Mouse (Mus musculus): ENCODE measurements around the gene Pds5b. TPM values are rescaled to one million over a fixed set of nuclear protein-coding genes. Genes with fewer than 3 reads are reported as not detected.
"Not testable (repeated sequence)": the region's sequence is repeated elsewhere in the genome, so short reads cannot be mapped to it uniquely, and the experiment has no call there.

The Pds5b gene
- polyA plus RNA-seq, 1 experiment from 2014 or later: 49.3 TPM

GRCm38 (mm10) chr5:150659425-150659824, 14.1 kb upstream of the Pds5b start:
- WGBS: 92% methylated on average over 6 of the region's 6 CpGs
- DNase-seq (ENCODE audit: low spot score, missing footprints); H3K4me3 ChIP-seq (ENCODE audit: low read depth, low read length); H3K27me3 ChIP-seq (ENCODE audit: control insufficient read depth, insufficient read depth, low read length); H3K4me1 ChIP-seq (ENCODE audit: control insufficient read depth, insufficient read depth, low read length); ATAC-seq (ENCODE audit: low FRiP score); H3K4me2 ChIP-seq; H3K9ac ChIP-seq (ENCODE audit: low read length); H3K36me3 ChIP-seq (ENCODE audit: control insufficient read depth, insufficient read depth, low read length); H3K9me3 ChIP-seq (ENCODE audit: control insufficient read depth, low read length); H3K27ac ChIP-seq (ENCODE audit: low read depth, low read length): not testable (repeated sequence)

GRCm38 (mm10) chr5:150660296-150660695, 13.2 kb upstream of the Pds5b start:
- H3K4me1 ChIP-seq (ENCODE audit: control insufficient read depth, insufficient read depth, low read length); H3K9me3 ChIP-seq (ENCODE audit: control insufficient read depth, low read length); H3K4me3 ChIP-seq (ENCODE audit: low read depth, low read length); H3K9ac ChIP-seq (ENCODE audit: low read length); H3K27me3 ChIP-seq (ENCODE audit: control insufficient read depth, insufficient read depth, low read length); ATAC-seq (ENCODE audit: low FRiP score); H3K4me2 ChIP-seq; DNase-seq (ENCODE audit: low spot score, missing footprints); H3K27ac ChIP-seq (ENCODE audit: low read depth, low read length); H3K36me3 ChIP-seq (ENCODE audit: control insufficient read depth, insufficient read depth, low read length): not testable (repeated sequence)
- 92% methylated on average over 3 of the region's 3 CpGs for WGBS

GRCm38 (mm10) chr5:150663926-150664325, 9.6 kb upstream of the Pds5b start:
- not testable (repeated sequence) for H3K9me3 ChIP-seq (ENCODE audit: control insufficient read depth, low read length); H3K36me3 ChIP-seq (ENCODE audit: control insufficient read depth, insufficient read depth, low read length); H3K27me3 ChIP-seq (ENCODE audit: control insufficient read depth, insufficient read depth, low read length); H3K4me3 ChIP-seq (ENCODE audit: low read depth, low read length); DNase-seq (ENCODE audit: low spot score, missing footprints); ATAC-seq (ENCODE audit: low FRiP score); H3K9ac ChIP-seq (ENCODE audit: low read length); H3K4me2 ChIP-seq; H3K27ac ChIP-seq (ENCODE audit: low read depth, low read length); H3K4me1 ChIP-seq (ENCODE audit: control insufficient read depth, insufficient read depth, low read length)
- WGBS: 92% methylated on average over 7 of the region's 7 CpGs

- Histone ChIP-seq H3K27me3 (ENCODE audit: control insufficient read depth, insufficient read depth, low read length) (no peaks in the 10 kb centered on the region), H3K27ac (ENCODE audit: low read depth, low read length) (peak overlapping the region; percentile 78), H3K36me3 (ENCODE audit: control insufficient read depth, insufficient read depth, low read length) (peaks cover 5% of the 10 kb centered on the region; the same call in 1 of the 2 replicates), H3K9me3 (ENCODE audit: control insufficient read depth, low read length) (no peaks in the 10 kb centered on the region), H3K4me1 (ENCODE audit: control insufficient read depth, insufficient read depth, low read length) (peaks cover 2% of the 10 kb centered on the region; the same call in 1 of the 2 replicates), H3K9ac (ENCODE audit: low read length) (peak overlapping the region; percentile 83), H3K4me3 (ENCODE audit: low read depth, low read length) (peak overlapping the region; percentile 92), H3K4me2 (peak overlapping the region; percentile 76)
- ATAC-seq (ENCODE audit: low FRiP score) (no peak), DNase-seq (ENCODE audit: low spot score, missing footprints) (no peak)
- 2% methylated on average over 10 of the region's 10 CpGs for WGBS
Observed at GRCm38 (mm10) chr5:150664794-150665131, 8.8 kb upstream of the Pds5b start.

GRCm38 (mm10) chr5:150665132-150665954, 8.2 kb upstream of the Pds5b start:
- DNase-seq (ENCODE audit: low spot score, missing footprints): peak; percentile 99
- peak; percentile 98 for ATAC-seq (ENCODE audit: low FRiP score)
- Histone ChIP-seq H3K4me1 (ENCODE audit: control insufficient read depth, insufficient read depth, low read length) (peaks cover 2% of the 10 kb centered on the region; the same call in 1 of the 2 replicates), H3K9me3 (ENCODE audit: control insufficient read depth, low read length) (no peaks in the 10 kb centered on the region), H3K4me3 (ENCODE audit: low read depth, low read length) (peak overlapping the region; percentile 92), H3K27ac (ENCODE audit: low read depth, low read length) (peak overlapping the region; percentile 78), H3K4me2 (peak overlapping the region; percentile 76), H3K27me3 (ENCODE audit: control insufficient read depth, insufficient read depth, low read length) (no peaks in the 10 kb centered on the region), H3K36me3 (ENCODE audit: control insufficient read depth, insufficient read depth, low read length) (peaks cover 5% of the 10 kb centered on the region; the same call in 1 of the 2 replicates), H3K9ac (ENCODE audit: low read length) (peak overlapping the region; percentile 83)
- WGBS: under 1% methylated on average over 52 of the region's 52 CpGs

- not testable (repeated sequence) for ATAC-seq (ENCODE audit: low FRiP score); H3K4me1 ChIP-seq (ENCODE audit: control insufficient read depth, insufficient read depth, low read length); H3K36me3 ChIP-seq (ENCODE audit: control insufficient read depth, insufficient read depth, low read length); H3K27me3 ChIP-seq (ENCODE audit: control insufficient read depth, insufficient read depth, low read length); DNase-seq (ENCODE audit: low spot score, missing footprints); H3K9me3 ChIP-seq (ENCODE audit: control insufficient read depth, low read length)
- peak within 1 kb of the TSS; percentile 78 for H3K27ac ChIP-seq (ENCODE audit: low read depth, low read length)
- H3K9ac ChIP-seq (ENCODE audit: low read length): peak within 1 kb of the TSS; percentile 83
- 92% methylated on average over 8 of the region's 9 CpGs for WGBS
- peak within 1 kb of the TSS; percentile 92 for H3K4me3 ChIP-seq (ENCODE audit: low read depth, low read length)
- H3K4me2 ChIP-seq: peak within 1 kb of the TSS; percentile 76
Observed at GRCm38 (mm10) chr5:150666133-150666739, 7.3 kb upstream of the Pds5b start, which contains the start of gene N4bp2l2. TSS of gene N4bp2l2 (minus strand) at chr5:150666183.

- Histone ChIP-seq H3K9ac (ENCODE audit: low read length) (no peak overlapping the region), H3K4me2 (no peak overlapping the region), H3K4me3 (ENCODE audit: low read depth, low read length) (no peak overlapping the region), H3K4me1 (ENCODE audit: control insufficient read depth, insufficient read depth, low read length) (peaks cover 2% of the 10 kb centered on the region; the same call in 1 of the 2 replicates), H3K27me3 (ENCODE audit: control insufficient read depth, insufficient read depth, low read length) (no peaks in the 10 kb centered on the region), H3K27ac (ENCODE audit: low read depth, low read length) (no peak overlapping the region), H3K9me3 (ENCODE audit: control insufficient read depth, low read length) (no peaks in the 10 kb centered on the region), H3K36me3 (ENCODE audit: control insufficient read depth, insufficient read depth, low read length) (no peaks in the 10 kb centered on the region)
- ATAC-seq (ENCODE audit: low FRiP score) (no peak), DNase-seq (ENCODE audit: low spot score, missing footprints) (peak; percentile 74)
- WGBS: 64% methylated on average over 4 of the region's 4 CpGs
Observed at GRCm38 (mm10) chr5:150668731-150669130, 4.8 kb upstream of the Pds5b start.

GRCm38 (mm10) chr5:150672343-150672742, 1.2 kb upstream of the Pds5b start:
- DNase-seq (ENCODE audit: low spot score, missing footprints) (peak; percentile 59), ATAC-seq (ENCODE audit: low FRiP score) (no peak)
- Histone ChIP-seq H3K27me3 (ENCODE audit: control insufficient read depth, insufficient read depth, low read length) (no peaks in the 10 kb centered on the region), H3K4me3 (ENCODE audit: low read depth, low read length) (no peak overlapping the region), H3K36me3 (ENCODE audit: control insufficient read depth, insufficient read depth, low read length) (no peaks in the 10 kb centered on the region), H3K4me1 (ENCODE audit: control insufficient read depth, insufficient read depth, low read length) (peaks cover 9% of the 10 kb centered on the region), H3K4me2 (no peak overlapping the region), H3K27ac (ENCODE audit: low read depth, low read length) (no peak overlapping the region), H3K9me3 (ENCODE audit: control insufficient read depth, low read length) (no peaks in the 10 kb centered on the region), H3K9ac (ENCODE audit: low read length) (no peak overlapping the region)
- 92% methylated on average over 7 of the region's 7 CpGs for WGBS

Data from midbrain, embryonic 11.5 days (tissue).